Mouse (Mus musculus) intestine, embryonic 15.5 days (tissue): ENCODE results near the gene Cdk14. TPM values are rescaled to one million over a fixed set of nuclear protein-coding genes. Genes with fewer than 3 reads are reported as not detected.
A peak's percentile ranks its signal among the peaks of the same experiment; 100 is the strongest.

Source experiments
- ATAC-seq: fragments of 200-750 bp; cut with Nextera tagmentation; 2 replicates; pipeline ENCODE4 v1.8.0; 2017; ENCODE audit warnings: moderate TSS enrichment, moderate library complexity
- H3K27ac ChIP-seq: fragments of 300-500 bp; sonication (generic); 2 replicates; pipeline ENCODE4 v1.5.1; 2015; ENCODE audit warnings: mild to moderate bottlenecking, inconsistent platforms
- H3K27me3 ChIP-seq: fragments of 300-500 bp; sonication (generic); replicated peaks from 2 replicates; pipeline ENCODE4 v1.6.1; 2015; ENCODE audit warnings: inconsistent platforms
- H3K36me3 ChIP-seq: fragments of 300-500 bp; sonication (generic); 2 replicates; pipeline ENCODE4 v1.6.1; 2015; ENCODE audit warnings: inconsistent platforms
- H3K4me1 ChIP-seq: fragments of 300-500 bp; sonication (generic); replicated peaks from 2 replicates; pipeline ENCODE4 v1.6.1; 2015; ENCODE audit warnings: inconsistent platforms
- H3K4me2 ChIP-seq: fragments of 300-500 bp; sonication (generic); replicated peaks from 2 replicates; pipeline ENCODE4 v1.6.1; 2015; ENCODE audit warnings: mild to moderate bottlenecking, inconsistent platforms
- H3K4me3 ChIP-seq: fragments of 300-500 bp; sonication (generic); replicated peaks from 2 replicates; pipeline ENCODE4 v1.5.1; 2015; ENCODE audit warnings: inconsistent platforms
- H3K9ac ChIP-seq: fragments of 300-500 bp; sonication (generic); 2 replicates; pipeline ENCODE4 v1.6.1; 2015; ENCODE audit warnings: inconsistent platforms
- H3K9me3 ChIP-seq: fragments of 300-500 bp; sonication (generic); 2 replicates; pipeline ENCODE4 v1.6.1; 2016; ENCODE audit warnings: inconsistent platforms
- WGBS: fragments of 180-500 bp; shearing (Covaris S2); methylation state at CpG from one replicate; pipeline ENCODE4 v1.1.7; 2015; 5-methylcytosine and 5-hydroxymethylcytosine counted together
- polyA plus RNA-seq: library from polyadenylated mRNA; unstranded; fragments of >200 nt; fragmentation: Nextera tagmentation; extraction: Ambion mirVana; gene quantifications from 2 replicates; pipeline ENCODE4 v1.2.1, GENCODE M21; 2015

The Cdk14 gene
- polyA plus RNA-seq, 1 experiment from 2014 or later: 16.6 TPM

DNA sequence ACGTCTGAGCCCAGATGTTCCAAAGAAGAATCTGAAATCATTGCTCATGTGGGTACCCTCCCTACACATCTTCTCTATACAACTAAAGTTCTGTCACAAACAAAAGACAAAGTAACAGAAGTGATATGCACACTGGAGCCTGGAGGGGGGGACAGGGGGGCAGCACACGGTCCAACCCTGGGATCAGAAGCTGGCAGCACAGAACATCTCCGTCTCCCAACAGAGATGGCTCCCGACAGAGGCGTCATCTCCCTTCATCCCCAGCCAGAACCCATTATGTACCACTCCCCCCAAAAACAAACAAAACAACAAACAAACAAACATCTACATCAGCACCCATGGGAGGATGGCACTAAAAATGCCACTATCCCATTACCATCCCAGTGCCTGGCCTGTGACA, 59.8 kb downstream of the Cdk14 start:
- Histone ChIP-seq H3K27ac (no peak overlapping the region), H3K9ac (no peak overlapping the region), H3K9me3 (no peaks in the 10 kb centered on the region), H3K4me2 (no peak overlapping the region), H3K4me3 (no peak overlapping the region), H3K27me3 (no peaks in the 10 kb centered on the region), H3K4me1 (peaks cover 3% of the 10 kb centered on the region), H3K36me3 (no peaks in the 10 kb centered on the region)
- ATAC-seq: no peak
- WGBS: 71% methylated on average over 5 of the region's 5 CpGs

DNA sequence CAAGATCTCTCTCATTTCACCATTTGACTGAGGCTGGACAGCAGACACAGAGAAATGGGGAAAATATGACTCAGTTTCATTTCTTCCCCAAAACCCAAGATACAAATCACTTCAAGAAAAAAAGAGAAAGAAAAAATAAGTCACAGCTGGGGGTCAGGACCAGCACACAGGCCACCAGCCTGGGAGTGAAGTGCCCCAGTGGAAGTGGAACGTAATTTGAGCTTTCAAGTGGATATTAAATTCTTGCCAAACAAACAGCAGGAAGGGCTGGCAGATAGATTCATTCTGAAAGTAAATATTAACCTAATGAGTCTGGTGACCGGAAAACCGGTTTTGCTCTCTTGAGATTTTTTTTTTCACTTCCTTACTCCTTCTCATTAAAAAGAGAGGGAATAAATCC, 60.2 kb downstream of the Cdk14 start:
- H3K36me3 ChIP-seq: no peaks in the 10 kb centered on the region
- H3K4me2 ChIP-seq: no peak overlapping the region
- H3K4me3 ChIP-seq: no peak overlapping the region
- H3K27ac ChIP-seq: no peak overlapping the region
- ATAC-seq: peak; percentile 54; the same call in 1 of the 2 replicates
- WGBS: 27% methylated on average over 3 of the region's 3 CpGs
- H3K4me1 ChIP-seq: peaks cover 3% of the 10 kb centered on the region
- no peak overlapping the region for H3K9ac ChIP-seq
- H3K27me3 ChIP-seq: no peaks in the 10 kb centered on the region
- no peaks in the 10 kb centered on the region for H3K9me3 ChIP-seq

DNA sequence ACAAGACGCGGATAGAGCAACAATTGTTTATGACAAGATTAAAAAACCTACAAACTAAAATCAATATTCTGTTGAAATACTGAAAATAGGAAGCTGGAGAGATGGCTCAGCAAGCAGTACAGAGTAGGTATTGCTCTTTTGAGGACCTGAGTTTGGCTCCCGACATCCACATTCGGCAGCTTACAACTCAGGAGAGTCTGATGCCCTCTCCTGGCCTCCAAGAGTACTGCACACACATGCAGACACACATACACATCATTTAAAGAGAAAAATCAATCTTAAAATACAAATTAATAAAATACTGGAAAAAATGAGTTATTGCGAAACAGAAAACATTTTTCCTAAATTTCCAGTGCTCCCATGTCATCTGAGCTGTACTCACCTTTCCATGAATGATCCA, 60.7 kb downstream of the Cdk14 start:
- WGBS: 95% methylated on average over 5 of the region's 5 CpGs
- no peak for ATAC-seq
- H3K9ac ChIP-seq: no peak overlapping the region
- no peak overlapping the region for H3K4me3 ChIP-seq
- H3K27me3 ChIP-seq: no peaks in the 10 kb centered on the region
- no peaks in the 10 kb centered on the region for H3K9me3 ChIP-seq
- H3K27ac ChIP-seq: no peak overlapping the region
- no peaks in the 10 kb centered on the region for H3K36me3 ChIP-seq
- H3K4me2 ChIP-seq: no peak overlapping the region
- H3K4me1 ChIP-seq: peaks cover 3% of the 10 kb centered on the region

DNA sequence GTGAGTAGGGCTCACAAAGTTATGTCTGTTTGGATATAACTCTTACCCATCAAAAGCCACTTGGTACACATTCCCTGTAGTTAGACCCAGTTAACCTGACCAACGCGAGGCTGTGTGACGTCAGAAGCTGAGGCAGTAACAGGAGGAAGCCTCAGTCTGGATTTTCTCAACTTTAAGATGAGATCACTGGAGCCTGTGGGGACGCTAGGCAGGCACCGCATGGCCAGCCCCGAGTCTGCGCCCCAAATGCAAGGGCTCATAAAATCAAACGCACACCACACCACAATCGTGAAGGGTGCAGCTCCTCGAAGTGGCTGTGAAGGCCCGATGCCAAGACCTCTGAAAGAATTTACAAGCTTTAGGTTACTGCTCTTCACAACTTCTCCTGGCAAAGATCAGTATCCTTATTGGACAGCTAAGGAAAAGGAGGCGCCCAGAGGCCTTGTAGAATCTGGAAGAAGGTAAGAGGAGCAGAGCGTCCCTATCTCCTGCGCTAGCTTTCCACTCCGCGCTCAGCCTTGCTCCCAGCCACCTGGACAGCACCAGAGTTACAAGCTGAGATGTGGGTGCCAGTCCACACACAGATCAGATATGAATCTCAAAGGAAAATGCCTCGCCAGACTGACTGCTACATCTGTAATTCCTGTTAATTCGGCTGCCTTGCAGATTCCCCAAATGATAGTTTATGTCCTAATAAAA, 61.9 kb downstream of the Cdk14 start:
- no peak overlapping the region for H3K4me3 ChIP-seq
- H3K9ac ChIP-seq: no peak overlapping the region
- 56% methylated on average over 18 of the region's 18 CpGs for WGBS
- peak overlapping the region; percentile 41 for H3K4me2 ChIP-seq
- H3K27me3 ChIP-seq: no peaks in the 10 kb centered on the region
- H3K27ac ChIP-seq: no peak overlapping the region
- ATAC-seq: peak; percentile 60
- peaks cover 3% of the 10 kb centered on the region for H3K4me1 ChIP-seq
- H3K9me3 ChIP-seq: no peaks in the 10 kb centered on the region
- no peaks in the 10 kb centered on the region for H3K36me3 ChIP-seq

DNA sequence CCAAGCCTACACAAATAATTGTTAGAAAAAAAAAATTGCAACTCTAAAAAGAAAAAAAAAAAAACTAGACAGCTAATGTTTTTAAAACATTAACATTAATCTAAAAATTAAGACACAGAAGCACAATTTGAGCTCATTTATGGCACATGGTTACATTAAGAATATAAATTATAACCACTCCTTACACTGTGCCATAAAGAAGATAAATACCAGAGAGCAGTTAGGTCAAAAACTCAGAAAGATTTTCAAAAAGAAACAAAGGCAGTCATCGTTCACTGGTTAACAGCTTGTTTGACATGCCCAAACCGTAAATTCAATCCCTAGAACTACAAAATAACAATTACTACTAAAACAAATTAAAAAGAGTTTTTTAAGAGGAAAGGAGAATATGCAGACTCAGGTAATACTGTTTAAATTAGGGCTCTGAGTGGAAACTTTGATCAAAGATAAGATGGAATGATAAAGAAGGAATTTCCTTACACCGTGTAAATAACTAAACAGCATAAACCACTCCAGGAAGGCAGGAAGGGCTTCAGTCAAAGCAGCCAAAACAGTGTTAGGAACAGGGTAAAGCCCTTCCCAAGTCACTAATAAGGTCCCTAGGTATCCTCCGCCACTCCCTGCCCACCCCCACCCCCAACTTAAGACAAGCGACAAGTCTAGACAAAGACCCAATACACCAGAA, 65.3 kb downstream of the Cdk14 start:
- H3K27ac ChIP-seq: no peak overlapping the region
- no peak overlapping the region for H3K4me3 ChIP-seq
- no peaks in the 10 kb centered on the region for H3K9me3 ChIP-seq
- 28% methylated on average over 5 of the region's 5 CpGs for WGBS
- no peak for ATAC-seq
- no peaks in the 10 kb centered on the region for H3K36me3 ChIP-seq
- no peak overlapping the region for H3K4me2 ChIP-seq
- H3K4me1 ChIP-seq: peaks cover 3% of the 10 kb centered on the region
- no peaks in the 10 kb centered on the region for H3K27me3 ChIP-seq
- H3K9ac ChIP-seq: no peak overlapping the region

DNA sequence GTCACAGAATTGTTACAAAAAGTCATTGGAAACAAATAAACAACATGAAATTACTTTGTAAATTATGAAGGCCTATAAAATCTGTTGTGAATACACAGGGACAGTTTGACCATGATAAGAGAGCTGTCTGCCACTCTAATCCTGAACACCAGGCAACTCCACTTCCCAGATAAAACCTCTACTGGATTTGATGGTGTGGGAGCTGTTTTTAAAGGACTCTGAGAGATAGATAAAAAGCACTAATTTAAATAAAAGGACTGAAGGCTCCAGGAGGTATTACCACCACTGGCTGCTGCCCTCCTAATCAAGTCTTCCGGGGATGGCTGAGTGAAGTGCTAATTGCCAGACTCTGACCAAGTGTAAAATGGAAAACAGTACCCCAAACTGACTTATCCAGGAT, 66.2 kb downstream of the Cdk14 start:
- Histone ChIP-seq H3K4me1 (peaks cover 3% of the 10 kb centered on the region), H3K4me2 (no peak overlapping the region), H3K9me3 (no peaks in the 10 kb centered on the region), H3K27me3 (no peaks in the 10 kb centered on the region), H3K4me3 (no peak overlapping the region), H3K27ac (no peak overlapping the region), H3K36me3 (no peaks in the 10 kb centered on the region), H3K9ac (no peak overlapping the region)
- no peak for ATAC-seq
- WGBS: 38% methylated on average over 1 of the region's 1 CpGs

DNA sequence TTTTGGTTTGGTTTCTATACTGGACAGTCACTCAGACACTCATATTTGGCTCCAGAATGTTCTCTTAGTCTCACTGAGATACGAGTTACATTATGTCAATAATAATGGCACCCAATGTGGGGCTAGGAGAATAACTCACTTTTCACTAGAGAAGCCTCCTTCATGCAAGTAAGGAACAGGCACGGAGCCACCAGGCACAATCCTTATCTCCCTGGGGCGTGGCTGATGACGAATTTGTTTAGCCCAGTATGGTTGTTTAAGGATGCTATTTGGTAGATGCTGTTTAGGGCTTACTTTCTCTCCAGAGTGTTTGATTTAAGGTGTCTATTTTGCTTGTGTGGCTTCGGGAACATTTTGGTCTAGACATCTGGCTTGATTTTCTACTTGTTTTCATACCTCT, 75.5 kb downstream of the Cdk14 start:
- no peaks in the 10 kb centered on the region for H3K27me3 ChIP-seq
- no peak overlapping the region for H3K4me3 ChIP-seq
- no peaks in the 10 kb centered on the region for H3K9me3 ChIP-seq
- H3K9ac ChIP-seq: no peak overlapping the region
- no peaks in the 10 kb centered on the region for H3K36me3 ChIP-seq
- no peak for ATAC-seq
- 73% methylated on average over 5 of the region's 5 CpGs for WGBS
- peaks cover 11% of the 10 kb centered on the region for H3K4me1 ChIP-seq
- no peak overlapping the region for H3K27ac ChIP-seq
- H3K4me2 ChIP-seq: no peak overlapping the region

DNA sequence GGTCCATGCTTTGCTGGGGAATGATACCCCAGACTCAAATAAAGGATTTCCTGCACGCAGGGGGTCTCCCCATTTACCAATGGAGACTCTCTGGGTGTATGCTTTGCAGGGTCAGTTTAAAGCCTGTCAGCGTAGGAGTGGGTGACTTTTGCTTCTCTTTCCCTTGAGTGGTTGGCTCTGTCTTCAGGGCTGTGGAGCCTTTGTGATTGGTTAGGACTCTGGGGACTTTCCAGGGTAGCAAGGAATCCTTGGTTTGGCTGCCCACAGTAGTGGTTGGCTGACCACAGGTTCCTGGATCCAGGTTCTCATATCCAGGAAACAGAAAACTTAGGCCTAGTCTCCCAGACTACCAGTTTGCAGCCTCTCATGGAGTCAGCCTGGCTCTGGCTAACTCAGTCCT, 76.4 kb downstream of the Cdk14 start:
- Histone ChIP-seq H3K4me1 (peaks cover 11% of the 10 kb centered on the region), H3K27ac (no peak overlapping the region), H3K4me2 (no peak overlapping the region), H3K27me3 (no peaks in the 10 kb centered on the region), H3K9ac (no peak overlapping the region), H3K4me3 (no peak overlapping the region), H3K36me3 (no peaks in the 10 kb centered on the region), H3K9me3 (no peaks in the 10 kb centered on the region)
- WGBS: 81% methylated on average over 2 of the region's 2 CpGs
- no peak for ATAC-seq

DNA sequence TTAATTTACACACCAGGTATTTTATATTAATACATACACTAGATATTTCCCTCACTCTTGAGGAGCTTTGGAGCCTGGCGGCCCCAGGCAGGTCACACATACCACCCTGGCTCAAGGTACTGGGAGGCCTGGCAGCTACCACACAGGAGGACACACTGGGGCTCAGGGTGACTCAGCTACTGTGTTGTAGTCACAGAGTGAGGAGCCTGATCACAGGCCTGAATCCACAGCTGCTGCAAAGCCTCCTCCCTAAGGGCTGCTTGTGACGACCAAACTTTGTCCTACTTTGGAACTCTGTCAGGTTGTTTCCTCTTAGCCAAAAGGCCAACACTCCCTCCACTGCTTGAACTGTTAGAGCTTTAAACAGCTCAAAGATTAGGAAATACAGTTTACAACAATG, 76.8 kb downstream of the Cdk14 start:
- no peaks in the 10 kb centered on the region for H3K36me3 ChIP-seq
- 41% methylated on average over 2 of the region's 2 CpGs for WGBS
- peak; percentile 61 for ATAC-seq
- no peak overlapping the region for H3K4me3 ChIP-seq
- peaks cover 11% of the 10 kb centered on the region for H3K4me1 ChIP-seq
- no peak overlapping the region for H3K9ac ChIP-seq
- H3K9me3 ChIP-seq: no peaks in the 10 kb centered on the region
- no peak overlapping the region for H3K4me2 ChIP-seq
- H3K27me3 ChIP-seq: no peaks in the 10 kb centered on the region
- H3K27ac ChIP-seq: peak overlapping the region; percentile 60; the same call in 1 of the 2 replicates

DNA sequence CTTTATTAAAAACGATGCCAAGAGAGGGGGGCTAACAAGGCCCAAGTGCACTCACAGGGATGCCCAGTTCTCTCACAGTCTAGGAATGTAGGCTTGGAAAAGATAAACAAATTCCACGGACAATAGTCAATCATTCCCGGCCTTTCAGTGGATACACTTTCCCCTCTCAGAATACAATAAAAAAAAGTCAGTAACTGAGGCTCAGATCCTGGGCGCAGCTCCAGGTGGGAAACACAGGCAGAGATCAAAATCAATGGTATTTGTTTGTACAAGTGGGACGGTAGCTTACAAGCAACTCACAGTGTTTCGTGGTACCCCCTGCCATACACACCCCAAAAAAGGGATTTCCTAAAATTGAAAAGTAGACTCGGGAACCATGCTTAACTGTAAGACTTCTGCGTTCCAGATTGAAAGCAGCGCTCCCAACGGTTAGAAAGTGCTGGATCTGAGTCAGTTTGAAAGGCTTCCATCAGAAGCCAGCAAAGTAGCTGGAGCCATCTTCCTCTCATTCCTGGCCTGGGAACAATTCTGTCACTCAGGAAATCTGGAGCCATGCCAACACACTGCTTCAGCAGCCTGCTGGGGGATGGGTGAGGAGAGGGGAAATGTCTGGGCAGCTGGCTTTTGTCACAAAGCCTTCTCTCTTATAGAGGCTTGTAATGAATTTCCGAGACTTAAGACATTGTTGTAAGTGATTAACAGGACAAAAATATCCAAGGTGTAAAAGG, 77.5 kb downstream of the Cdk14 start:
- ATAC-seq: peak; percentile 88
- H3K36me3 ChIP-seq: no peaks in the 10 kb centered on the region
- H3K4me3 ChIP-seq: no peak overlapping the region
- peaks cover 11% of the 10 kb centered on the region for H3K4me1 ChIP-seq
- peak overlapping the region; percentile 10; the same call in 1 of the 2 replicates for H3K4me2 ChIP-seq
- WGBS: 25% methylated on average over 11 of the region's 11 CpGs
- no peaks in the 10 kb centered on the region for H3K27me3 ChIP-seq
- H3K27ac ChIP-seq: peak overlapping the region; percentile 68
- H3K9me3 ChIP-seq: no peaks in the 10 kb centered on the region
- H3K9ac ChIP-seq: no peak overlapping the region

DNA sequence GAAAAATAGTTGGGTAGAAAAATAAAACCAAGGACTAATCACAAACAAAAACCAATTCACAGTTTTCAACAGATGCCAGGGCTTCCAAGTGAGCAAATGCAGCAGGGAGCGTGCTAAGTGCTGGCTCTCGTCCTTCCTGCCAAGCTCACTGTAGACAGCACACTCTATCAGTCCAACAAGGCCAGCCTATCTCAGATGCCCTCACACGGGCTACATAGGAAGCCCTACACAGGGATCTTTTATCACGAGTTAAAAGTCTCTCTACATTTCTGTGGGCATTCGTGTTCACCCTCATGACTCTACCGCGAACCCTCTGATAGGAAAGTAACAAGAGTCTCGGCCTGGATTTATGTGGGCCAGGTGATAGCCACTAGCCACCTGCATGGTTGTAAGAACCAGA, 78.5 kb downstream of the Cdk14 start:
- Histone ChIP-seq H3K9ac (no peak overlapping the region), H3K9me3 (no peaks in the 10 kb centered on the region), H3K27me3 (no peaks in the 10 kb centered on the region), H3K36me3 (no peaks in the 10 kb centered on the region), H3K4me2 (no peak overlapping the region), H3K4me1 (peaks cover 11% of the 10 kb centered on the region), H3K27ac (no peak overlapping the region), H3K4me3 (no peak overlapping the region)
- WGBS: 76% methylated on average over 8 of the region's 8 CpGs
- ATAC-seq: no peak

DNA sequence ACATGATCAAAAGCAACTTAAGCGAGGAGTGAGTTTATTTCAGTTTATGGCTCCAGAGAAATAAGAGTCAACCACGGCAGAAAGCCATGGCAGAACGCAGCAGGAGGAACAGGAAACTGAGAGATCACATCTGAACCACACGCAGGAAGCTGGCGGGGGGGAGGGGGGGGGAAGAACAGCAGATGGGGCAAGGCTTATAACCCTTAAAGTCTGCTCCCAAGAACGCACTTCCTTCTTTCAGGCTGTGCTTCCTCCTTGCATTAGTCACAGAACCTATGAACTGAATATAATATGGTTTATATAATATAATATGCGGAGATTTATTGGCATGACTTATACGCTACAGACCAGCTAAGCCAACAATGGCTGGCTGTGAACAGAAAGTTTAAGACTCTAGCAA, 86.2 kb downstream of the Cdk14 start:
- Histone ChIP-seq H3K4me1 (no peaks in the 10 kb centered on the region), H3K9ac (no peak overlapping the region), H3K4me3 (no peak overlapping the region), H3K27me3 (no peaks in the 10 kb centered on the region), H3K4me2 (no peak overlapping the region), H3K27ac (no peak overlapping the region), H3K36me3 (no peaks in the 10 kb centered on the region), H3K9me3 (no peaks in the 10 kb centered on the region)
- 86% methylated on average over 8 of the region's 8 CpGs for WGBS
- ATAC-seq: no peak
